Mouse (Mus musculus) left cerebral cortex, postnatal 10 days (tissue): ENCODE data around the gene Ppp1r3e. TPM values are rescaled to one million over a fixed set of nuclear protein-coding genes. Genes with fewer than 3 reads are reported as not detected.

Experiments
- DNase-seq, 2 experiments: peaks; one replicate each; pipeline ENCODE4 v3.0.0; 2021 to 2022; ENCODE audit warnings: low spot score in 2 of 2, mixed read lengths in 1 of 2; ENCODE audit errors: extremely low spot score in 1 of 2
- intact Hi-C: fragments of 180-260 bp; cut with DNase I; formaldehyde crosslinking; loops from one replicate; pipeline ENCODE4 v1.15.1; 2025
- total RNA-seq, 2 experiments: library from RNA; stranded (reverse); gene quantifications; 2 replicates each; pipeline ENCODE4 v1.2.3; 2021

Gene Ppp1r3e
- total RNA-seq, 2 experiments from 2014 or later = 26.9 to 28.4 TPM

- intact Hi-C loops = no loop called here
- no peak for DNase-seq
Observed at GRCm38 (mm10) chr14:54885309-54885708, 8.0 kb upstream of the Ppp1r3e start.

- DNase-seq = no peak
- intact Hi-C loops = no loop called here
Observed at GRCm38 (mm10) chr14:54884022-54884712, 6.8 kb upstream of the Ppp1r3e start.

- peak; percentile 63 to 94 for DNase-seq
- intact Hi-C loops = no loop called here
Observed at GRCm38 (mm10) chr14:54883154-54884021, 6.0 kb upstream of the Ppp1r3e start, which contains the start of the genes Bcl2l2 and Gm20521. Bcl2l2 (plus strand) TSS chr14:54883377. Gm20521 (plus strand) TSS chr14:54883441.

GRCm38 (mm10) chr14:54876539-54877047 is 757 bp downstream of the Ppp1r3e start:
- intact Hi-C loops = no loop called here
- peak; percentile 82 to 94 for DNase-seq

- DNase-seq = no peak
- intact Hi-C loops = no loop called here
Observed at GRCm38 (mm10) chr14:54875844-54876538, 1.4 kb downstream of the Ppp1r3e start.

- no peak for DNase-seq
- intact Hi-C loops = no loop called here
Observed at GRCm38 (mm10) chr14:54874165-54874564, 3.2 kb downstream of the Ppp1r3e start.

GRCm38 (mm10) chr14:54870861-54871260 is 6.5 kb downstream of the Ppp1r3e start, which contains the start of gene Homez:
Homez (minus strand) TSS chr14:54870961.
- DNase-seq = no peak
- intact Hi-C loops = no loop called here

GRCm38 (mm10) chr14:54868026-54868425 is 9.3 kb downstream of the Ppp1r3e start:
- no peak for DNase-seq
- intact Hi-C loops = no loop called here

- DNase-seq = no peak
- intact Hi-C loops = no loop called here
Observed at GRCm38 (mm10) chr14:54866936-54867335, 10.4 kb downstream of the Ppp1r3e start.

- no peak for DNase-seq
- intact Hi-C loops = no loop called here
Observed at GRCm38 (mm10) chr14:54866268-54866667, 11.1 kb downstream of the Ppp1r3e start.

GRCm38 (mm10) chr14:54865626-54866025 is 11.7 kb downstream of the Ppp1r3e start:
- intact Hi-C loops = no loop called here
- DNase-seq = no peak

GRCm38 (mm10) chr14:54864313-54865036 is 12.9 kb downstream of the Ppp1r3e start:
- no peak for DNase-seq
- intact Hi-C loops = no loop called here

GRCm38 (mm10) chr14:54863501-54864312 is 13.6 kb downstream of the Ppp1r3e start:
- peak; percentile 92 to 95 for DNase-seq
- intact Hi-C loops = no loop called here

GRCm38 (mm10) chr14:54860511-54860910 is 16.8 kb downstream of the Ppp1r3e start:
- peak in 1 of 2 experiments; percentile 57 for DNase-seq
- intact Hi-C loops = no loop called here

GRCm38 (mm10) chr14:54857891-54858290 is 19.5 kb downstream of the Ppp1r3e start:
- DNase-seq = no peak
- intact Hi-C loops = no loop called here

GRCm38 (mm10) chr14:54856703-54857102 is 20.6 kb downstream of the Ppp1r3e start:
- DNase-seq = no peak
- intact Hi-C loops = no loop called here

- intact Hi-C loops = no loop called here
- DNase-seq = no peak
Observed at GRCm38 (mm10) chr14:54855726-54856125, 21.6 kb downstream of the Ppp1r3e start.

GRCm38 (mm10) chr14:54843461-54843860 is 33.9 kb downstream of the Ppp1r3e start:
- intact Hi-C loops = no loop called here
- peak in 1 of 2 experiments; percentile 40 for DNase-seq
